Mouse (Mus musculus) heart, adult 2 months (tissue): Measurements from ENCODE around the gene Inpp5k. TPM values are rescaled to one million over a fixed set of nuclear protein-coding genes. Genes with fewer than 3 reads are reported as not detected.

ENCODE experiments used
- DNase-seq, 2 experiments: peaks; one replicate each; pipeline ENCODE4 v3.0.0; 2021
- H3K27ac ChIP-seq: fragments of 200-600 bp; 2 replicates; pipeline ENCODE4 v1.8.1; 2022
- H3K27me3 ChIP-seq: fragments of 200-500 bp; 2 replicates; pipeline ENCODE4 v1.6.1; 2012; ENCODE audit warnings: mild to moderate bottlenecking, low read length, inconsistent platforms, mixed read lengths; ENCODE audit not compliant: control insufficient read depth, insufficient read depth
- H3K36me3 ChIP-seq: fragments of 200-500 bp; 2 replicates; pipeline ENCODE4 v1.6.1; 2012; ENCODE audit warnings: low read length, inconsistent platforms; ENCODE audit not compliant: control insufficient read depth, insufficient read depth
- H3K4me1 ChIP-seq: fragments of 200-500 bp; 2 replicates; pipeline ENCODE4 v1.6.1; 2011; ENCODE audit warnings: low read length; ENCODE audit not compliant: control insufficient read depth, insufficient read depth
- H3K4me3 ChIP-seq: fragments of 200-600 bp; 2 replicates; pipeline ENCODE4 v1.8.1; 2022
- H3K79me2 ChIP-seq: fragments of 200-500 bp; replicated peaks from 2 replicates; pipeline ENCODE4 v1.6.1; 2012; ENCODE audit warnings: mild to moderate bottlenecking, inconsistent platforms, low read length, moderate library complexity, mixed read lengths; ENCODE audit not compliant: control insufficient read depth, insufficient read depth
- H3K9ac ChIP-seq: fragments of 200-500 bp; 2 replicates; pipeline ENCODE4 v1.6.1; 2012; ENCODE audit warnings: low read depth, mild to moderate bottlenecking, control low read depth, inconsistent platforms, low read length, mixed read lengths
- CTCF ChIP-seq: fragments of 200-600 bp; IDR thresholded peaks from 2 replicates; pipeline ENCODE4 v1.8.1; 2022; ENCODE audit warnings: antibody characterized with exemption, mild to moderate bottlenecking, moderate library complexity
- EP300 ChIP-seq: fragments of 200-500 bp; IDR thresholded peaks from 2 replicates; pipeline ENCODE4 v1.6.1; 2011; ENCODE audit warnings: low read depth, low read length, control low read depth; ENCODE audit not compliant: insufficient read depth
- POLR2A ChIP-seq: fragments of 200-500 bp; IDR thresholded peaks from 2 replicates; pipeline ENCODE4 v1.6.1; 2011; ENCODE audit warnings: mild to moderate bottlenecking, low read depth, low read length, control low read depth; ENCODE audit not compliant: insufficient read depth
- WGBS: fragments of 180-500 bp; shearing (Covaris S2); methylation state at CpG from one replicate; pipeline ENCODE4 v1.1.7; 2018; 5-methylcytosine and 5-hydroxymethylcytosine counted together
- intact Hi-C: fragments of 180-260 bp; cut with DNase I; formaldehyde crosslinking; loops from one replicate; pipeline ENCODE4 v1.15.1; 2025
- polyA plus RNA-seq: library from polyadenylated mRNA; depleted of rRNA; stranded (reverse); fragments of >200 nt; gene quantifications from 2 replicates; pipeline ENCODE4 v1.2.3, GENCODE M21; 2012
- total RNA-seq, 2 experiments: library from RNA; stranded (reverse); gene quantifications; 2 replicates each; pipeline ENCODE4 v1.2.3; 2021

Inpp5k gene
- total and polyA plus RNA-seq, 3 experiments, result 24.5 to 42.8 (median 30.2) TPM

DNA sequence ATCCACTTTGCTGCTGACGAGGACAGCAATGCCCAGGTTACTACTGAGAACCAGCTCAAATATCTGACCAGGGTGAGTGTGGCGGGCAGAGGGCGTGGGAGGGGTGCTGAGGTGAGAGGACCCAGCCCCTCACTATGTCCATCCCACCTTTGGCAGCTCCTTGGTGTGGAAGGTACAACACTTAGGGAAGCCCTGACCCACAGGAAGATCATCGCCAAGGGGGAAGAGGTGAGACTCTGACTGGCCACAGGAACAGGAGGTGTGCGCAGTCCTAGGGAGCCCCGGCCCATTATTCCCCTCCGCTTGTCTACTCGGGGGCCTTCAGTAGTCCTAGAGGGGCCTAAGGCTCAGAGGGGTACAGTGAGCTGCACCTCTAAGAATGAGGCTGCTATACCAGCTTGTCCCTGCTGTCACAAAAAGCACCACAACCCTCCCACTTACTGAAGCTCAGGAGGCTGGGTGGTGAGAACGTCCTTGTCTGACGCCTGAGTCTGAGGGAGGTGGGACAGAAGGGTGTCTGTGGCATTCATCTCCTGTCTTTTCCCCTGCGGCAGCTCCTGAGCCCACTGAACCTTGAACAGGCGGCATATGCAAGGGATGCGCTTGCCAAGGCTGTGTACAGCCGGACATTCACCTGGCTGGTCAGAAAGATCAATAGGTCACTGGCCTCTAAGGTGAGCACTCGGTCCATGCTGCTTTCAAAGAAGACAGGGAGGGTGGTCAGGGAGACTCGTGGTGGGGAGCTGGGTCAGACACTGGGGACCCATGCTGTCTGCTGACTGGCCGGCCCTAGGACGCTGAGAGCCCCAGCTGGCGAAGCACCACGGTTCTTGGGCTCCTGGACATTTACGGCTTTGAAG, 30.4 kb downstream of the Inpp5k start:
- Histone ChIP-seq H3K4me1 (peaks cover 8% of the 10 kb centered on the region), H3K27ac (no peak overlapping the region), H3K4me3 (no peak overlapping the region), H3K9ac (no peak overlapping the region), H3K79me2 (no peaks in the 10 kb centered on the region), H3K36me3 (peaks cover 2% of the 10 kb centered on the region; the same call in 1 of the 2 replicates), H3K27me3 (no peaks in the 10 kb centered on the region)
- WGBS, result 89% methylated on average over 21 of the region's 21 CpGs
- TF ChIP-seq POLR2A, result no peak
- TF ChIP-seq EP300, result no peak
- no peak for TF ChIP-seq CTCF
- DNase-seq, result no peak
- intact Hi-C loops, result no loop called here

DNA sequence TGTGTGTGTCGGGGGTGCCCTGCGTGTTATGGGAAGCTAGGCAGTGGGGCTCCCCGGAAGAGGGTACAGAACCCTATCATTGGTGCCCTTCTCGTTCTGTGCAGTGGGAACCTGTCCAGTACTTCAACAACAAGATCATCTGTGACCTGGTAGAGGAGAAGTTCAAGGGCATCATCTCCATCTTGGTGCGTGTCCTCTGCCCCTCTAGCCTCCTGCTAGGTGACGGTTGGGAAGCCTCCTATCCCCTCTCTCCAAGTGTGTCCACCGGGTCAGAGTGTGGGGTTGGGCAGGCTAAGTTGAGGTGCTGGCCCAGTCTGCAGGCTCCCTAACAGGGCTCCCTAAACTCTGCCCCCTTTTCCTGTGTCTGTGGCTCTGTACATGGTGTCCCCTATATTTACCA, 31.3 kb downstream of the Inpp5k start:
- no peak overlapping the region for H3K9ac ChIP-seq

DNA sequence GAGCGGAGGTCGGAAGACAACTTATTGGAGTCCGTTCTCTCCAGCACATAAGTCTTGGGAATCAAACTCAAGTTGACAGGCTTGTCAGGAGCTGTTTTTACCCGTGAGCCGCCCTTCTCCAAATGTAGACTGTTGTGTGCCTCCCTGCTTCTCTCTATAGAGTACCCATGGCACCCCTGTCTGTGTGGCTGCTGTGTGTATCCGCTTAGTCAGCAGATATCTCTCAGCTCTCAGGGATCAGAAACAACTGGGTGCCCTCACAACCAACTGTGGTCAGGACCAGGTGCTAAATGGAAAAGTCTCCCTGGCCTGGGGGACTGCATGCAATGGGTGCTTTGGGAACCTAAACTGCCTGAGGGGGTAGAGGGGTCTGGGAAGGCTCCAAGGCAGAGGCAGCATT, 35.5 kb downstream of the Inpp5k start:
- Histone ChIP-seq H3K4me3 (no peak overlapping the region), H3K27me3 (no peaks in the 10 kb centered on the region), H3K9ac (no peak overlapping the region), H3K36me3 (no peaks in the 10 kb centered on the region), H3K4me1 (no peaks in the 10 kb centered on the region), H3K79me2 (no peaks in the 10 kb centered on the region), H3K27ac (no peak overlapping the region)
- TF ChIP-seq CTCF, result no peak
- TF ChIP-seq EP300, result no peak
- TF ChIP-seq POLR2A, result no peak
- intact Hi-C loops, result no loop called here
- no peak for DNase-seq
- WGBS, result 93% methylated on average over 6 of the region's 6 CpGs

More for the DNA sequence above, 31.3 kb downstream of the Inpp5k start:
- H3K36me3 ChIP-seq, result peaks cover 2% of the 10 kb centered on the region; the same call in 1 of the 2 replicates
- H3K4me1 ChIP-seq, result peaks cover 4% of the 10 kb centered on the region
- intact Hi-C loops, result no loop called here
- H3K27ac ChIP-seq, result no peak overlapping the region
- no peak for TF ChIP-seq EP300
- TF ChIP-seq CTCF, result no peak
- no peak for TF ChIP-seq POLR2A
- no peaks in the 10 kb centered on the region for H3K79me2 ChIP-seq
- 89% methylated on average over 7 of the region's 7 CpGs for WGBS
- no peak overlapping the region for H3K4me3 ChIP-seq
- H3K27me3 ChIP-seq, result no peaks in the 10 kb centered on the region
- DNase-seq, result no peak

DNA sequence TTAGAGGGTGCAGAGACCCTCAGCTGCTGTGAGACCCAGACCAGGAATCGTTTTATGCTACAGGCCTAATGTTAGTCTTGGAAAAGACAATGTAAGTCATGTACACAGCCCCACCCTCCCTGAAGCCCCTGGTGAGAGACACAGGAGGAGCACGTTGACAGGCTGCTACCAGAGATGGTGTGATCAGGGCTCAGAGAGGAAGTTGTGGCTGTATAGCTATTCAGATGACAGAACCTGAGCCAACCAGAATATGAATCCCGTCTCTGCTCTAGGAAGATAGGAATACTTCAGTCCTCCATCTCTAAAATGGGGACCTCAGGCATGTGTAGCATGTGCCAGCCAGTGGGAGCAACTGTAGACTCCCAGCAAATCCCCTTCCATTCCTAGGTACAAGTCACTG, 37.8 kb downstream of the Inpp5k start:
- H3K79me2 ChIP-seq, result no peaks in the 10 kb centered on the region
- intact Hi-C loops, result no loop called here
- TF ChIP-seq POLR2A (no peak), CTCF (no peak), EP300 (no peak)
- 86% methylated on average over 3 of the region's 3 CpGs for WGBS
- H3K4me3 ChIP-seq, result no peak overlapping the region
- H3K27me3 ChIP-seq, result no peaks in the 10 kb centered on the region
- H3K4me1 ChIP-seq, result no peaks in the 10 kb centered on the region
- no peak overlapping the region for H3K27ac ChIP-seq
- DNase-seq, result no peak
- no peak overlapping the region for H3K9ac ChIP-seq
- H3K36me3 ChIP-seq, result no peaks in the 10 kb centered on the region

DNA sequence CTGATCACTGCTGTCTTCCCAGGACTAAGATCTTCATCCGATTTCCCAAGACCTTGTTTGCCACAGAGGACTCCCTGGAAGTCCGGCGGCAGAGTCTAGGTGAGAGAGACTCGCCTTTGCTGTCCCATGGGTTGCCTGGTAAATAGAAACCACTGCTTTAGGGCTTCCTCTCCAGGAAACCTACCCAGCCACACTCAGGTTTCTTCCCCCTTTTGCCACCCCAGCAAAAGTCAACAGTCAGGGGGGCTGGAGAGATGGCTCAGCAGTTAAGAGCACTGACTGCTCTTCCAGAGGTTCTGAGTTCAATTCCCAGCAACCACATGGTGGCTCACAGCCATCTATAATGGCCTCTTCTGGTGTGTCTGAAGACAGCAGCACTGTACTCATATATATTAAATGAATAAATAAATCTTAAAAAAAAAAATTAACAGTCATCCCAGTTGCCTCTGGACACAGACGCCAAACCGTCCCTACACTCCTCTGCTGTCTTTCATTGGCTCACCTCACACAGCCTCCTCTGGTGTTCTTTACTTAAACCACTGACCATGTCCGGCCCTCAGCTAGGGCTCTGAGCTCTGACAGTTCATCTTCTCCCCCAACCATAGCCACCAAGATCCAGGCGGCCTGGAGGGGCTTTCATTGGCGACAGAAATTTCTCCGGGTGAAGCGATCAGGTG, 38.5 kb downstream of the Inpp5k start:
- Histone ChIP-seq H3K36me3 (no peaks in the 10 kb centered on the region), H3K4me1 (no peaks in the 10 kb centered on the region), H3K4me3 (no peak overlapping the region), H3K27ac (no peak overlapping the region), H3K9ac (no peak overlapping the region), H3K79me2 (no peaks in the 10 kb centered on the region), H3K27me3 (no peaks in the 10 kb centered on the region)
- 86% methylated on average over 11 of the region's 11 CpGs for WGBS
- intact Hi-C loops, result no loop called here
- no peak for DNase-seq
- no peak for TF ChIP-seq EP300
- no peak for TF ChIP-seq POLR2A
- no peak for TF ChIP-seq CTCF

DNA sequence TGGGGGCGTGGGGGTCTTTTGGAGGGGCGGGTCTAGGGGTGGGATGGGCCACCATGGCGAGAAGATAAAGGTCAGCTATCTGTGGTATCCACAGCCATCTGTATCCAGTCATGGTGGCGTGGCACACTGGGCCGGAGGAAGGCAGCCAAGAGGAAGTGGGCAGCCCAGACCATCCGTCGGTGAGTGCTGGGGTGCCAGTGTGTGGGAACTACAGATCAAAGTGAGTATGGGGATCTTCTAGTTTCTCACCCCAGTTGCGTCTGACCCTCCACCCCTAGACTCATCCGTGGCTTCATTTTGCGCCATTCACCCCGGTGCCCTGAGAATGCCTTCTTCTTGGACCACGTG, 39.0 kb downstream of the Inpp5k start:
- Histone ChIP-seq H3K9ac (no peak overlapping the region), H3K4me3 (no peak overlapping the region), H3K79me2 (no peaks in the 10 kb centered on the region), H3K4me1 (no peaks in the 10 kb centered on the region), H3K27ac (no peak overlapping the region), H3K36me3 (no peaks in the 10 kb centered on the region), H3K27me3 (no peaks in the 10 kb centered on the region)
- TF ChIP-seq EP300, result no peak
- TF ChIP-seq POLR2A, result no peak
- no peak for TF ChIP-seq CTCF
- DNase-seq, result no peak
- intact Hi-C loops, result no loop called here
- 89% methylated on average over 12 of the region's 12 CpGs for WGBS
